Mouse (Mus musculus) cerebellum, adult 8-10 months (tissue): ENCODE results near the gene Pnrc1.
A peak's percentile ranks its signal among the peaks of the same experiment; 100 is the strongest.

Source experiments
- DNase-seq: peaks from one replicate; pipeline ENCODE4 v3.0.0; 2022

The Pnrc1 gene

GRCm38 (mm10) chr4:33221847-33222246 lies 68.1 kb downstream of the Pnrc1 start:
- no peak for DNase-seq

DNA sequence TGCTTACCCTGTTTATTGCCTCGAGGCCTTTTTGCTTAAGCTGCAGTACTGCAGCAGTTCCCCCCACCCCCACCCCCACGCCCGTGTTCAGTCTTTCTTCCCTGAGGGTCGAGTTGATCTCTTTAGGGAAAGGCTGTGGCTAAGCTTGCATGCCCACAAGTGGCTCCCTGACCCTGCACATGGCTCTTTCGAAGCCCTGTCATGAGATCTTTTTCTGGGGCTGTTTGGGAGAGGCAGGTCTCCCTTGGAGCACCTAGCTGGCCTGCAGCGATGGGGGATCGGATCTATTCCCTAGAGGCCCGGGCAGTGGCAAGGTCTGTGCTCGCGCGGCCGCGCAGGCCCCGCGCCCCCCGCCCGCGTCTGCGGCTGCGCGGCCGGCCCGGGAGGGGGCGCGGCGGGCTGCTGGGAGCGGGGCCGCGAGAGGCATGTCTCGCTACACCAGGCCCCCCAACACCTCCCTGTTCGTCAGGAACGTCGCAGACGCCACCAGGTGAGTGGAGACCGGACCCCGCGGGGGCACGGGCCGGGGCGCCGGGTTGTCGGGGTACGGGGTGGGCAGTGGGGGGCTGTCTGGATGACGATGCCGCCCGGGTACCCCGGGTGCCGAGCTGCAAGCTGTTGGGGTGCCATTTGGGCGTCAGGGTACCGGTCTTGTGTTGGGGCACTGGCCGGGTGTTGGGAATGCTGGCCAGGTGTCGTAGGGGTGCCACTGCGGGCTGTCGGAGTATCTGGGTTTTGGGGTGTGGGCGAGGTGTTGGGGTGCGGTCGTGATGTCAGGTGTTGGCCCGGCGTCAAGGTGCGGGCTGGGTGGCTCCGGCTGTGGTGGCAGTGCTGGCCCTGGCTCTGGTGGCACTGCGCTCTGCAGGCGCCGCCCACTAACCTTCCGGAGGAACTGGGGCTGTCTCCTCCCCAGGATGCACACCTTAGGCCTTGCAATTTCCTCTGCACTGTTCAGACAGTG lies 80.8 kb downstream of the Pnrc1 start, which contains the start of gene Srsf12:
Gene Srsf12, plus strand, starts transcription at position 111 of the 961 bp plus-strand sequence.
- peak; percentile 69 for DNase-seq

GRCm38 (mm10) chr4:33207551-33207950 lies 82.4 kb downstream of the Pnrc1 start:
- DNase-seq = no peak

DNA sequence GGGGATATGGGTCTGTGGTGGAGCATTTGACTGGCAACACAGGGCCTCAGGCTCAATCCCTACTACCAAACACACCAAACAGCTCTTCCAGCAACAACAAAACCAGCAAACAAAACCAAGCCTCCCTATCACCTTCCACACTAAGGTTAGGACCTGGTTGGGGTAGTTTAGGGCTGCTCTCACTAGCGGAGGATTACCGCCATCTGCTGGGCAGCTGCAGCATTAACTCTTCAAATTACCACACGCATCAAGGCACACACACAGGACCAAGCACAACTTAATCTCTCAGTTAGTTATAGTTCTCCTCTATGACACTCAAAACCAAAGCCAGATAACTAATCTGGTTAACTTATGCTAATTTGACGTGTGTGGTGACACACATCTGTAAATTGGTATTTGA lies 85.3 kb downstream of the Pnrc1 start:
- peak; percentile 69 for DNase-seq

DNA sequence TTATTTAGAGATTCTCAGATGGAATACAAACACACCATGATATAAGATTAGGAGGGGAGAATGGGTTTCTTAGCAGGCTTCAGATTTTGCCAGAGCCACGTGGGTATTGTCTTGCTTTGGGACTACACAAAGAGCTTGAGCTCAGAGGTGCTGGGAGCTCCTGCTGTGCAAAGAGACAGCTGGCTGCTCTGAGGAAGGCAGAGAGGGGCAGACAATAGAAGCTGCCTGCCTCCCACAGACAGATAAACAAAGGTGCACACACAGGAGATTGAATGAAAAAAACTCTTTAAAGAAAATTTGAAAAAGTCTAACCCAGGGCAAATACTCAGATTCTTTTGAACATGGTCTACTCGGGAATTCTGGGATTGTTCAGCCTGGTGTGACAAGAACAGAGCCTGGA lies 91.8 kb downstream of the Pnrc1 start:
- no peak for DNase-seq
